Mouse (Mus musculus) intestine, postnatal 0 days (tissue): ENCODE measurements around the gene Nub1. TPM values are rescaled to one million over a fixed set of nuclear protein-coding genes. Genes with fewer than 3 reads are reported as not detected.

ENCODE experiments used
- ATAC-seq: fragments of 200-750 bp; cut with Nextera tagmentation; 2 replicates; pipeline ENCODE4 v1.8.0; 2017; ENCODE audit warnings: mild to moderate bottlenecking, moderate TSS enrichment, moderate library complexity
- H3K27ac ChIP-seq: fragments of 300-500 bp; sonication (generic); 2 replicates; pipeline ENCODE4 v1.5.1; 2014; ENCODE audit warnings: mild to moderate bottlenecking, low read depth, low read length, moderate library complexity
- H3K27me3 ChIP-seq: fragments of 300-500 bp; sonication (generic); replicated peaks from 2 replicates; pipeline ENCODE4 v1.6.1; 2014; ENCODE audit warnings: low read length, mixed read lengths; ENCODE audit not compliant: control insufficient read depth, insufficient read depth
- H3K36me3 ChIP-seq: fragments of 300-500 bp; sonication (generic); 2 replicates; pipeline ENCODE4 v1.6.1; 2014; ENCODE audit warnings: mild to moderate bottlenecking, moderate library complexity; ENCODE audit not compliant: control insufficient read depth, insufficient read depth
- H3K4me1 ChIP-seq: fragments of 300-500 bp; sonication (generic); replicated peaks from 2 replicates; pipeline ENCODE4 v1.6.1; 2014; ENCODE audit warnings: antibody characterized with exemption, low read length, mixed read lengths; ENCODE audit not compliant: control insufficient read depth, insufficient read depth
- H3K4me2 ChIP-seq: fragments of 300-500 bp; sonication (generic); replicated peaks from 2 replicates; pipeline ENCODE4 v1.6.1; 2014; ENCODE audit warnings: low read depth, mild to moderate bottlenecking, moderate library complexity
- H3K4me3 ChIP-seq: fragments of 300-500 bp; sonication (generic); 2 replicates; pipeline ENCODE4 v1.5.1; 2014; ENCODE audit warnings: low read depth, low read length
- H3K9ac ChIP-seq: fragments of 300-500 bp; sonication (generic); 2 replicates; pipeline ENCODE4 v1.6.1; 2014; ENCODE audit warnings: mild to moderate bottlenecking, low read depth, low read length
- H3K9me3 ChIP-seq: fragments of 300-500 bp; sonication (generic); 2 replicates; pipeline ENCODE4 v1.6.1; 2016; ENCODE audit warnings: mixed run types; ENCODE audit not compliant: control insufficient read depth
- CTCF ChIP-seq: sonication (generic); IDR thresholded peaks from 2 replicates; pipeline ENCODE4 v1.5.1; 2016; ENCODE audit warnings: low read depth, mild to moderate bottlenecking, control low read depth, antibody characterized with exemption, moderate library complexity
- whole genome bisulfite sequencing: fragments of 180-500 bp; shearing (Covaris S2); extraction: QIAGEN DNeasy Blood & Tissue Kit; methylation state at CpG from one replicate; pipeline ENCODE4 v1.1.7; 2014; 5-methylcytosine and 5-hydroxymethylcytosine counted together
- polyA plus RNA-seq: library from polyadenylated mRNA; unstranded; fragments of >200 nt; fragmentation: Nextera tagmentation; extraction: Ambion mirVana; gene quantifications from 2 replicates; pipeline ENCODE4 v1.2.1, GENCODE M21; 2015

Gene Nub1
- polyA plus RNA-seq, 1 experiment from 2014 or later: 18.0 TPM

- no peak for TF ChIP-seq CTCF
- no peaks in the 10 kb centered on the region for H3K36me3 ChIP-seq
- no peak for ATAC-seq
- 70% methylated on average over 6 of the region's 6 CpGs for WGBS
- 0 out of 2 replicates have a peak, but pooled peaks cover 3% of the 10 kb centered on the region for H3K4me1 ChIP-seq
- no peak overlapping the region for H3K4me3 ChIP-seq
- H3K9ac ChIP-seq: no peak overlapping the region
- H3K9me3 ChIP-seq: no peaks in the 10 kb centered on the region
- H3K27ac ChIP-seq: no peak overlapping the region
- peaks cover 18% of the 10 kb centered on the region for H3K27me3 ChIP-seq
- no peak overlapping the region for H3K4me2 ChIP-seq
Measured at GRCm38 (mm10) chr5:24725897-24726296, 40.6 kb downstream of the Nub1 start.

- Histone ChIP-seq H3K9me3 (no peaks in the 10 kb centered on the region), H3K27ac (no peak overlapping the region), H3K4me2 (no peak overlapping the region), H3K27me3 (peaks cover 30% of the 10 kb centered on the region), H3K36me3 (no peaks in the 10 kb centered on the region), H3K9ac (no peak overlapping the region), H3K4me3 (no peak overlapping the region), H3K4me1 (0 out of 2 replicates have a peak, but pooled peaks cover 3% of the 10 kb centered on the region)
- WGBS: 56% methylated on average over 12 of the region's 12 CpGs
- TF ChIP-seq CTCF: no peak
- ATAC-seq: no peak
Measured at GRCm38 (mm10) chr5:24726901-24727836, 41.8 kb downstream of the Nub1 start.

GRCm38 (mm10) chr5:24729797-24730487 lies 44.6 kb downstream of the Nub1 start:
- WGBS: 2% methylated on average over 48 of the region's 49 CpGs
- H3K9me3 ChIP-seq: no peaks in the 10 kb centered on the region
- no peak for ATAC-seq

GRCm38 (mm10) chr5:24730488-24730871 lies 45.1 kb downstream of the Nub1 start, which contains the start of gene Wdr86:
Gene Wdr86, minus strand, starts transcription at chr5:24730727.
- WGBS: under 1% methylated on average over 23 of the region's 23 CpGs
- Histone ChIP-seq H3K27me3 (peaks cover 30% of the 10 kb centered on the region), H3K36me3 (no peaks in the 10 kb centered on the region), H3K4me3 (peak within 1 kb of the TSS; percentile 49), H3K27ac (no peak within 1 kb of the TSS), H3K4me1 (0 out of 2 replicates have a peak, but pooled peaks cover 3% of the 10 kb centered on the region), H3K9ac (peak within 1 kb of the TSS; percentile 51; the same call in 1 of the 2 replicates), H3K4me2 (peak within 1 kb of the TSS; percentile 76), H3K9me3 (no peaks in the 10 kb centered on the region)
- no peak for TF ChIP-seq CTCF
- ATAC-seq: no peak

More at GRCm38 (mm10) chr5:24729797-24730487, 44.6 kb downstream of the Nub1 start:
- Histone ChIP-seq H3K4me1 (0 out of 2 replicates have a peak, but pooled peaks cover 3% of the 10 kb centered on the region), H3K4me3 (peak overlapping the region; percentile 49), H3K27ac (no peak overlapping the region), H3K36me3 (no peaks in the 10 kb centered on the region), H3K4me2 (peak overlapping the region; percentile 76), H3K27me3 (peaks cover 30% of the 10 kb centered on the region), H3K9ac (peak overlapping the region; percentile 51; the same call in 1 of the 2 replicates)
- no peak for TF ChIP-seq CTCF

- 0 out of 2 replicates have a peak, but pooled peaks cover 3% of the 10 kb centered on the region for H3K4me1 ChIP-seq
- peak overlapping the region; percentile 76 for H3K4me2 ChIP-seq
- H3K27me3 ChIP-seq: peaks cover 30% of the 10 kb centered on the region
- ATAC-seq: no peak
- no peaks in the 10 kb centered on the region for H3K36me3 ChIP-seq
- 16% methylated on average over 15 of the region's 15 CpGs for WGBS
- peak overlapping the region; percentile 49 for H3K4me3 ChIP-seq
- H3K9me3 ChIP-seq: no peaks in the 10 kb centered on the region
- no peak overlapping the region for H3K27ac ChIP-seq
- H3K9ac ChIP-seq: 0 out of 2 replicates have a peak overlapping the region, but pooled peaks have one; percentile 51
- TF ChIP-seq CTCF: no peak
Measured at GRCm38 (mm10) chr5:24730986-24731385, 45.7 kb downstream of the Nub1 start.

- Histone ChIP-seq H3K4me3 (no peak overlapping the region), H3K9me3 (no peaks in the 10 kb centered on the region), H3K9ac (no peak overlapping the region), H3K27ac (no peak overlapping the region), H3K4me1 (0 out of 2 replicates have a peak, but pooled peaks cover 3% of the 10 kb centered on the region), H3K27me3 (peaks cover 30% of the 10 kb centered on the region), H3K36me3 (no peaks in the 10 kb centered on the region), H3K4me2 (no peak overlapping the region; the same call in 1 of the 2 replicates)
- ATAC-seq: no peak
- no peak for TF ChIP-seq CTCF
- WGBS: 9% methylated on average over 8 of the region's 8 CpGs
Measured at GRCm38 (mm10) chr5:24733134-24733533, 47.8 kb downstream of the Nub1 start.
